Comparison of ENCODE assay signal across 6 mouse cellular contexts in the genomic region with DNA sequence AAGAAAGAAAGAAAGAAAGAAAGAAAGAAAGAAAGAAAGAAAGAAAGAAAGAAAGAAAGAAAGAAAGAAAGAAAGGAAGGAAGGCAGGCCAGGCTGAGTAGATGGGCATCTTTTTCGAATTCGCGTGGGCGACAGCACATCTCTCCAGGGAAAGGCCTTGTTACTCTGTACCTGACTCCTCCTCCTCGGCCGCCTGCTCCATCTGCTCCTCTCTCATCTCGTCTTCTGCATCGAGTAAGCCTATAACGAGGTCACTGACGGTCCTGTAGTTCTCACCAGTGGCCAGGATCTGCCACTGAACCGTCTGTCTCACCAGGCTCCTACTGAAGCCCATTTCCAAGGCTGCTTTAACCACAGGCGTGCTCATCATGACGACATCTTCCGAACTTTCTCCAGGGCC. TPM values are rescaled to one million over a fixed set of nuclear protein-coding genes. Genes with fewer than 3 reads are reported as not detected.
DNase-seq lines count a peak whose midpoint lies in the region.

No protein-coding gene starts in this region.

- intact Hi-C loops in left cerebral cortex, postnatal 4 days (cut with DNase I), result loop anchor here (10.0 kb wide), 2 partner anchors 139 to 351 kb away; no protein-coding TSS in a partner anchor

- peak; percentile 74 for DNase-seq in brain, adult 2 months (ENCODE audit: low read depth, low spot score)
- peak; percentile 39 to 50 for DNase-seq in cerebellum, adult 18-20 months
- peak; percentile 64 for DNase-seq in cerebellum, adult 9-11 months
- DNase-seq in cerebellum, postnatal 25 days, result peak; percentile 33 to 58
- peak; percentile 82 for DNase-seq in heart, adult 11 months
- peak; percentile 12 for DNase-seq in left cerebral cortex, postnatal 4 days

RNA-seq across cellular contexts. Expression of a gene that starts 17.3 kb away (rescaled TPM):
- total RNA-seq in left cerebral cortex, postnatal 4 days (2021), result 10 to 100 TPM; 28.1 to 30.5 TPM

RNA-seq across cellular contexts. Expression of a gene that starts 18.8 kb away (rescaled TPM):
- 1 to 10 TPM; 1.8 to 3.4 TPM for total RNA-seq in left cerebral cortex, postnatal 4 days (2021)

Comparison
In these comparisons a context has a peak if more than half of its experiments do, and no peak if none do; other contexts are left out.
1. Peak in every context shown above with its lines: DNase-seq.
2. DNase-seq: peak in every context shown above with its lines; median percentile 82 in heart, adult 11 months; 74 in brain, adult 2 months; 64 in cerebellum, adult 9-11 months; 46 in cerebellum, postnatal 25 days; 44 in cerebellum, adult 18-20 months; 12 in left cerebral cortex, postnatal 4 days.